Mouse (Mus musculus) cortical plate, adult 2 months (tissue): ENCODE measurements around the gene Rragd. TPM values are rescaled to one million over a fixed set of nuclear protein-coding genes. Genes with fewer than 3 reads are reported as not detected.
"Not testable (repeated sequence)": the region's sequence is repeated elsewhere in the genome, so short reads cannot be mapped to it uniquely, and the experiment has no call there.

Source experiments
- H3K27ac ChIP-seq: fragments of 200-500 bp; 2 replicates; pipeline ENCODE4 v1.5.1; 2012; ENCODE audit warnings: low read length, control low read depth, inconsistent platforms; ENCODE audit not compliant: insufficient read depth
- H3K4me1 ChIP-seq: fragments of 200-500 bp; 2 replicates; pipeline ENCODE4 v1.6.1; 2011; ENCODE audit warnings: low read length; ENCODE audit not compliant: control insufficient read depth, insufficient read depth
- H3K4me3 ChIP-seq: fragments of 200-500 bp; 2 replicates; pipeline ENCODE4 v1.5.1; 2011; ENCODE audit warnings: mild to moderate bottlenecking, low read length, control low read depth; ENCODE audit not compliant: insufficient read depth
- CTCF ChIP-seq: fragments of 200-500 bp; IDR thresholded peaks from 2 replicates; pipeline ENCODE4 v1.5.1; 2011; ENCODE audit warnings: mild to moderate bottlenecking, control low read depth, low read length; ENCODE audit not compliant: insufficient read depth; ENCODE audit errors: extremely low read depth
- POLR2A ChIP-seq: fragments of 200-500 bp; IDR thresholded peaks from 2 replicates; pipeline ENCODE4 v1.6.1; 2011; ENCODE audit warnings: mild to moderate bottlenecking, low read length, control low read depth; ENCODE audit not compliant: insufficient read depth; ENCODE audit errors: extremely low read depth
- polyA plus RNA-seq: library from polyadenylated mRNA; depleted of rRNA; stranded (reverse); fragments of >200 nt; gene quantifications from 2 replicates; pipeline ENCODE4 v1.2.3, GENCODE M21; 2012

Gene Rragd
- polyA plus RNA-seq, 1 experiment = 63.8 TPM

- H3K4me1 ChIP-seq = peaks cover 2% of the 10 kb centered on the region; the same call in 1 of the 2 replicates
- no peak overlapping the region for H3K4me3 ChIP-seq
- TF ChIP-seq CTCF (no peak), POLR2A (no peak)
- no peak overlapping the region for H3K27ac ChIP-seq
Observed at GRCm38 (mm10) chr4:32952681-32953080, 30.2 kb upstream of the Rragd start.

- Histone ChIP-seq H3K4me3 (no peak overlapping the region), H3K4me1 (no peaks in the 10 kb centered on the region), H3K27ac (no peak overlapping the region)
- TF ChIP-seq POLR2A (no peak), CTCF (no peak)
Observed at GRCm38 (mm10) chr4:32956423-32956822, 26.4 kb upstream of the Rragd start.

GRCm38 (mm10) chr4:32961394-32961793 lies 21.4 kb upstream of the Rragd start:
- Histone ChIP-seq H3K27ac (no peak overlapping the region), H3K4me1 (no peaks in the 10 kb centered on the region), H3K4me3 (no peak overlapping the region)
- TF ChIP-seq CTCF (no peak), POLR2A (no peak)

DNA sequence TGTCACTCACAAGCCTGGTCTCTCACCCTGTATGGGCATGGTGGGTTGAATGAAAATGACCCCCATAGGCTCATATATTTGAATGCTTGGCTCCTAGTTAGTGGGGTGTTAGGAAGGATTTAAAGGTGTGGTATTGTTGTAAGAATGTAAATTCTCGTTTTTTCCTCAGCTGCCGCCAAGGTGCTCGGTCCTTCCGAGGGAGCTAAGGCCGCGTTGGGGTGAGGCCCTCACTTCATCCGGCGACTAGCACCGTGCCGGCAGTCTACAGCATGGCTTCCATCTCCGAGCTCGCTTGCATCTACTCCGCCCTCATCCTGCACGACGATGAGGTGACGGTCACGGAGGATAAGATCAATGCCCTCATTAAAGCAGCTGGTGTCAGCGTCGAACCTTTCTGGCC lies 18.2 kb upstream of the Rragd start:
- H3K4me3 ChIP-seq, H3K27ac ChIP-seq, H3K4me1 ChIP-seq: not testable (repeated sequence)

- H3K4me3 ChIP-seq = no peak overlapping the region
- no peak overlapping the region for H3K27ac ChIP-seq
- TF ChIP-seq POLR2A (no peak), CTCF (no peak)
- no peaks in the 10 kb centered on the region for H3K4me1 ChIP-seq
Observed at GRCm38 (mm10) chr4:32977331-32977730, 5.5 kb upstream of the Rragd start.

- TF ChIP-seq POLR2A = no peak
- no peak for TF ChIP-seq CTCF
- Histone ChIP-seq H3K4me3 (no peak overlapping the region), H3K27ac (no peak overlapping the region), H3K4me1 (no peaks in the 10 kb centered on the region)
Observed at GRCm38 (mm10) chr4:32980061-32980460, 2.8 kb upstream of the Rragd start.

DNA sequence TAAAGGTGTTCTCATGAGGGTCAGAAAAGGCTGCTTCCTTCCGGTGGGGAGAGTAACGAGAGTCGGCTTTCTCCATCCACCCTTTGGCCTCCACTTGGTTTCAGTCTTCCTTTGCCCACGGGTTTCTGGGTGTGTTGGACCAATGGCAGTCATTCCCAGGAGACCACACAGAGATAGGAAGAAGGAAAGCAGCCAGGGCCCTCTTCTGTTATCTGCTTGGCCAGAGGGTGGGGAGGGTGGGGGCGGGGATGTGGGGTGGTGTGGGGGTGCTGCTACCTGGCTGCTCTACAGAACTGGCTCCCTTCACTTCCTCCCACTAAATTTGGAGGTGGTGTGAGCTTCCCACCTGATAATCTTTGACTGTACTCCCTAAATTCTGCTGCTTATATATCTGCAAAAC lies 1.2 kb upstream of the Rragd start:
- H3K4me3 ChIP-seq = no peak overlapping the region; the same call in 1 of the 2 replicates
- H3K27ac ChIP-seq = no peak overlapping the region
- no peaks in the 10 kb centered on the region for H3K4me1 ChIP-seq
- TF ChIP-seq POLR2A = no peak
- no peak for TF ChIP-seq CTCF

- no peak for TF ChIP-seq CTCF
- TF ChIP-seq POLR2A = no peak
- Histone ChIP-seq H3K4me3 (peak overlapping the region; percentile 98; the same call in 1 of the 2 replicates), H3K4me1 (no peaks in the 10 kb centered on the region), H3K27ac (no peak overlapping the region)
Observed at GRCm38 (mm10) chr4:32982041-32982715, 659 bp upstream of the Rragd start.

- TF ChIP-seq CTCF = no peak
- TF ChIP-seq POLR2A = 0 out of 2 replicates have a peak, but pooled peaks have one; percentile 15
- no peaks in the 10 kb centered on the region for H3K4me1 ChIP-seq
- peak overlapping the region; percentile 94 for H3K27ac ChIP-seq
- peak overlapping the region; percentile 98 for H3K4me3 ChIP-seq
Observed at GRCm38 (mm10) chr4:32983176-32984155, 629 bp downstream of the Rragd start.

GRCm38 (mm10) chr4:32984242-32984641 lies 1.4 kb downstream of the Rragd start:
- no peak for TF ChIP-seq CTCF
- no peak for TF ChIP-seq POLR2A
- Histone ChIP-seq H3K27ac (no peak overlapping the region), H3K4me3 (peak overlapping the region; percentile 98; the same call in 1 of the 2 replicates), H3K4me1 (no peaks in the 10 kb centered on the region)
